Mouse (Mus musculus) kidney, embryonic 14.5 days (tissue): ENCODE results near the gene Rsbn1l. TPM values are rescaled to one million over a fixed set of nuclear protein-coding genes. Genes with fewer than 3 reads are reported as not detected.

Source experiments
- ATAC-seq: fragments of 200-750 bp; cut with Nextera tagmentation; 2 replicates; pipeline ENCODE4 v1.8.0; 2017; ENCODE audit warnings: moderate number of reproducible peaks, mild to moderate bottlenecking, moderate TSS enrichment, moderate library complexity; ENCODE audit not compliant: low FRiP score, low TSS enrichment
- H3K27ac ChIP-seq: fragments of 300-500 bp; sonication (generic); 2 replicates; pipeline ENCODE4 v1.5.1; 2014; ENCODE audit warnings: low read depth, mild to moderate bottlenecking, low read length, moderate library complexity, mixed read lengths
- H3K27me3 ChIP-seq: fragments of 300-500 bp; sonication (generic); 2 replicates; pipeline ENCODE4 v1.6.1; 2014; ENCODE audit warnings: mild to moderate bottlenecking, low read length; ENCODE audit not compliant: control insufficient read depth, insufficient read depth
- H3K36me3 ChIP-seq: fragments of 300-500 bp; sonication (generic); 2 replicates; pipeline ENCODE4 v1.6.1; 2014; ENCODE audit warnings: low read length, mixed read lengths; ENCODE audit not compliant: control insufficient read depth, insufficient read depth
- H3K4me1 ChIP-seq: fragments of 300-500 bp; sonication (generic); 2 replicates; pipeline ENCODE4 v1.6.1; 2014; ENCODE audit warnings: low read length, mixed read lengths; ENCODE audit not compliant: control insufficient read depth, insufficient read depth
- H3K4me2 ChIP-seq: fragments of 300-500 bp; sonication (generic); replicated peaks from 2 replicates; pipeline ENCODE4 v1.6.1; 2014; ENCODE audit warnings: low read depth, mild to moderate bottlenecking, low read length
- H3K4me3 ChIP-seq: fragments of 300-500 bp; sonication (generic); 2 replicates; pipeline ENCODE4 v1.5.1; 2014; ENCODE audit warnings: mild to moderate bottlenecking, low read length
- H3K9ac ChIP-seq: fragments of 300-500 bp; sonication (generic); 2 replicates; pipeline ENCODE4 v1.6.1; 2014; ENCODE audit warnings: low read depth, mild to moderate bottlenecking, low read length, moderate library complexity
- H3K9me3 ChIP-seq: fragments of 300-500 bp; sonication (generic); 2 replicates; pipeline ENCODE4 v1.6.1; 2016; ENCODE audit warnings: low read length; ENCODE audit not compliant: control insufficient read depth
- WGBS: fragments of 180-500 bp; shearing (Covaris S2); extraction: QIAGEN DNeasy Blood & Tissue Kit; methylation state at CpG from one replicate; pipeline ENCODE4 v1.1.7; 2014; 5-methylcytosine and 5-hydroxymethylcytosine counted together
- polyA plus RNA-seq: library from polyadenylated mRNA; unstranded; fragments of >200 nt; fragmentation: Nextera tagmentation; extraction: Ambion mirVana; gene quantifications from 2 replicates; pipeline ENCODE4 v1.2.1, GENCODE M21; 2014

The Rsbn1l gene
- polyA plus RNA-seq, 1 experiment from 2014 or later = 9.8 TPM

DNA sequence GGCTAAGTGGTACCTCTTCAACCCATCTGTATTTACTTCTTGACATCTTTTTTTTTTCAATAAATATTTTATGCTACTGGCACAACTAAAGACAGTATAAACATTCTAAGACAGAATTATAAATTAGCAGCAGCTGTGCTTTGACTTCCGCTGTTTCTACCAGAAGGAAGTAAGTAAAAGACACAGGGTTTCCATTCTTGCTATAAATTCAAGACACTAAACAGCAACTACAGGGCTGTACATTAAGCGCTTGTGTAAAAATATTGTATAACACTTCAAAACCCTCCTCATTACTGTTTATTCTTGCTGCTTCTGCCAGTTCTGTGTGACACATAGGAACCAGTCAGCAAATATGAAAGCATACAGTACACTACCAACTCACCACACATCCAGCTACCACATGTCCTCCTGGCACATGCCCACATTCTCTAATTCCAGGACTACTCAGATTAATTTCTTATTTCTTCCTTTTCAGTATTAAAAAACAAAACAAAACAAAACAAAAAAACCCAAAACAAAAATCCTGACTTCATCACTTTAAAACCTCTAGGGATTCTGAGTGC is 90.9 kb downstream of the Rsbn1l start:
- H3K4me3 ChIP-seq = no peak overlapping the region
- no peaks in the 10 kb centered on the region for H3K9me3 ChIP-seq
- H3K36me3 ChIP-seq = no peaks in the 10 kb centered on the region
- H3K4me2 ChIP-seq = no peak overlapping the region
- no peak overlapping the region for H3K27ac ChIP-seq
- 65% methylated on average over 2 of the region's 2 CpGs for WGBS
- no peak for ATAC-seq
- H3K9ac ChIP-seq = no peak overlapping the region
- no peaks in the 10 kb centered on the region for H3K4me1 ChIP-seq
- H3K27me3 ChIP-seq = no peaks in the 10 kb centered on the region

DNA sequence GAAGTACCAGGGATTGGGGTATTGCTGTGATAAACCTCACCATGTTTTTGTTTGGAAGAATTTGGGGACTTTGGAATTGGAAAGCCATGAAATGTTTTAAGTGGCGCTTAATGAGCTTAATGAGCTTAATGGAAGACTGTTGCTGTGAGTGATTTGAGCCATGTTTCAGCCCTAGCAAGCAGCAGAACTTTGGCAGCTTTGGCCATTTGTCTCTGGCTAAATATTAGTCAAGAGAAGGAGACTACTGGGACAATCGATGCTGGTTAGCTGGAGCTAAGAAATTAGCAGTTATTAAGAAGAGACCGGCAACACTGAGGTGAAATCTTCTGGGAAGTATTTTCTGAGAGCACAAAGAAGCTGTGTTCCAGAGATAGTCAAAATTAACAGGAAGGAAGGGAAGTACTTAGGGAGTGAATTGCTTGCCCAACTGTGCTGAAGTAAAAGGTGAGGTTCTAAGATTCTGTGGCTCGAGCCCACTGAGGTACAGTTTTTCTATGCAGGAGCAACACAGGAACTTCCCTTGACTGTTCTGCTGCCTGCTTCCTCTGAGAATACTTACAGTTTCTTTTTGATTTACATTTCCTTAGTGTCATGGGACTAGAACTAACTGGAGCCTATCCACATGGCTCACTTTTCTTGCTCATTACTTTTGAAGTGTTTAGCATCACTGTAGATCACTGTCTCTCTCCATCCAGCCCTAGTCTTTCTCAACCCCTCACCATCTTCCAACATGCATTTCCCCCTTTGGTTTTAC is 91.8 kb downstream of the Rsbn1l start:
- H3K4me2 ChIP-seq = no peak overlapping the region
- H3K4me3 ChIP-seq = no peak overlapping the region
- ATAC-seq = no peak
- 65% methylated on average over 4 of the region's 4 CpGs for WGBS
- no peaks in the 10 kb centered on the region for H3K4me1 ChIP-seq
- H3K9me3 ChIP-seq = no peaks in the 10 kb centered on the region
- H3K27ac ChIP-seq = peak overlapping the region; percentile 47; the same call in 1 of the 2 replicates
- no peaks in the 10 kb centered on the region for H3K27me3 ChIP-seq
- H3K36me3 ChIP-seq = no peaks in the 10 kb centered on the region
- no peak overlapping the region for H3K9ac ChIP-seq

- Histone ChIP-seq H3K4me2 (no peak overlapping the region), H3K9me3 (no peaks in the 10 kb centered on the region), H3K9ac (no peak overlapping the region), H3K4me1 (no peaks in the 10 kb centered on the region), H3K4me3 (no peak overlapping the region), H3K27ac (no peak overlapping the region), H3K36me3 (no peaks in the 10 kb centered on the region; the same call in 1 of the 2 replicates), H3K27me3 (no peaks in the 10 kb centered on the region)
- 90% methylated on average over 2 of the region's 2 CpGs for WGBS
- no peak for ATAC-seq
Measured at GRCm38 (mm10) chr5:20861901-20862300, 94.3 kb downstream of the Rsbn1l start.

- Histone ChIP-seq H3K4me2 (no peak overlapping the region), H3K9ac (no peak overlapping the region), H3K36me3 (no peaks in the 10 kb centered on the region; the same call in 1 of the 2 replicates), H3K4me3 (no peak overlapping the region), H3K27ac (no peak overlapping the region), H3K27me3 (no peaks in the 10 kb centered on the region), H3K4me1 (no peaks in the 10 kb centered on the region), H3K9me3 (no peaks in the 10 kb centered on the region)
- no peak for ATAC-seq
- 88% methylated on average over 4 of the region's 4 CpGs for WGBS
Measured at GRCm38 (mm10) chr5:20860565-20860964, 95.6 kb downstream of the Rsbn1l start.

GRCm38 (mm10) chr5:20858404-20858803 is 97.8 kb downstream of the Rsbn1l start:
- Histone ChIP-seq H3K36me3 (no peaks in the 10 kb centered on the region; the same call in 1 of the 2 replicates), H3K4me3 (no peak overlapping the region), H3K27ac (no peak overlapping the region), H3K27me3 (no peaks in the 10 kb centered on the region), H3K9me3 (no peaks in the 10 kb centered on the region), H3K4me1 (no peaks in the 10 kb centered on the region), H3K4me2 (no peak overlapping the region), H3K9ac (no peak overlapping the region)
- ATAC-seq = no peak
- WGBS = 93% methylated on average over 2 of the region's 2 CpGs

DNA sequence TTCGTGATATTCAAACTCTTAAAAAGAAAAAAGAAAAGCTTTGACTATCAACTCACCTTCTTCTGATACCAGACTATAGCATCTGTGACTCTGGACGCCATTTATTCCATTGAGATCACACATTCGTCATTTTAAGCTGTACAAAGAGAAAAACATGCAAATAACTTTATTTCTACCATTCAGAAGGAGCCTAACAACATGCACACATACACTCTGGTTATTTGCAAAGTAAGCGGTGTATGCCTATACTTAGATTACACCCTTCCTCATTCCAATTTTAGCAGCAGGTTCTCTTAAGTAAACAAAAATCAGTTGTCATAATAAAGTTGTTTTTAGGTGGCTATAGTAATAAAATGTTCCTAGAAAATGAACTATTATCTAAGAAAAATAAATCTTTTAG is 101.1 kb downstream of the Rsbn1l start:
- ATAC-seq = no peak
- 88% methylated on average over 4 of the region's 4 CpGs for WGBS
- Histone ChIP-seq H3K9ac (no peak overlapping the region), H3K4me2 (no peak overlapping the region), H3K27me3 (no peaks in the 10 kb centered on the region), H3K27ac (no peak overlapping the region), H3K9me3 (no peaks in the 10 kb centered on the region), H3K36me3 (no peaks in the 10 kb centered on the region; the same call in 1 of the 2 replicates), H3K4me1 (no peaks in the 10 kb centered on the region), H3K4me3 (no peak overlapping the region)

DNA sequence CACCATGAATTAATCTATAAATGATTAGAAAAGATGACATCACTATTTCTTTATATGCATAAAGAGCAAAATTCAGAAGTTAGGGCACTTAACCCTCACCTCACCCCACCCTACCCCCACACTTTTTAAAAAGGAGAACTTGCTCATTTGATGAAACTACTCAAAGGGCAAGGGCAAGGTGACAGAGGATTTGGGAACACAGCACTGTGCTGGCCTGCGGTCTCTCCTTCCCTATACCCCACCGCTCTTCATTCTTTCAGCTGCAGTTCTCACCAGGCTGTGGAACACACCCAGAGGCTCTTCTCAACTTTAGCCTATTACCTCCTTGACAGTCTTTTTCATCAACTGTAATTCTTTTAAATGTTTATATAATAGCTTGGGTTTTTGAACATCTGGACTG is 109.2 kb downstream of the Rsbn1l start:
- H3K9me3 ChIP-seq = no peaks in the 10 kb centered on the region

GRCm38 (mm10) chr5:20843816-20844215 is 112.4 kb downstream of the Rsbn1l start:
- no peaks in the 10 kb centered on the region for H3K4me1 ChIP-seq
- H3K27me3 ChIP-seq = no peaks in the 10 kb centered on the region
- WGBS = 88% methylated on average over 2 of the region's 2 CpGs
- H3K4me3 ChIP-seq = no peak overlapping the region
- no peak overlapping the region for H3K9ac ChIP-seq
- H3K27ac ChIP-seq = no peak overlapping the region
- no peak for ATAC-seq
- no peaks in the 10 kb centered on the region for H3K36me3 ChIP-seq
- no peak overlapping the region for H3K4me2 ChIP-seq
- no peaks in the 10 kb centered on the region for H3K9me3 ChIP-seq

More for the DNA sequence above, 109.2 kb downstream of the Rsbn1l start:
- H3K4me1 ChIP-seq = no peaks in the 10 kb centered on the region
- ATAC-seq = no peak
- no peaks in the 10 kb centered on the region for H3K36me3 ChIP-seq
- no peak overlapping the region for H3K27ac ChIP-seq
- H3K9ac ChIP-seq = no peak overlapping the region
- 95% methylated on average over 2 of the region's 2 CpGs for WGBS
- H3K27me3 ChIP-seq = no peaks in the 10 kb centered on the region
- H3K4me3 ChIP-seq = no peak overlapping the region
- no peak overlapping the region for H3K4me2 ChIP-seq

GRCm38 (mm10) chr5:20843405-20843804 is 112.8 kb downstream of the Rsbn1l start:
- no peak overlapping the region for H3K27ac ChIP-seq
- H3K9me3 ChIP-seq = no peaks in the 10 kb centered on the region
- H3K36me3 ChIP-seq = no peaks in the 10 kb centered on the region
- H3K4me1 ChIP-seq = no peaks in the 10 kb centered on the region
- no peak for ATAC-seq
- H3K4me3 ChIP-seq = no peak overlapping the region
- no peak overlapping the region for H3K4me2 ChIP-seq
- H3K9ac ChIP-seq = no peak overlapping the region
- WGBS = 57% methylated on average over 1 of the region's 3 CpGs
- H3K27me3 ChIP-seq = no peaks in the 10 kb centered on the region
